Mouse (Mus musculus): ENCODE data around the gene Ppp1r12b.

DNA sequence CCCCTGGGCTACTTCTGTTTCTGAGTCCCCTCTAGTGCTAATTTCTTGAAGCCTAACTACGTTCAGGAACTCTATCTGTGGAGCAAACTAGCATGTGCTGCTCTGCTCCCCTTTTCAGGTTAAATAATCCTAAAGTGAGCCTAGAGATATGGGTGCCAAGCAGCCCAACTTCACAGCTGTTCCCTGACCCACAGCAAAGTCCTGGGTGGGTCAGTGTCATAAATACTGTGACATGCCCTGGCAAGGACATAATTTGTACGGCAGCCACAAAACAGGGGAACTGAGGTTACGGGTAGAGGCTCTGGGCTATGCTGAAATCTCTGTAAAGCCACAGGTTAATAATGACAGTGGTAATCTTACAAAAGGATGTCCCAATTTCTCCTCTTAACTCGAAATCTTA, 40.3 kb downstream of the Ppp1r12b start:
- TF ChIP-seq CTCF (conservative IDR thresholded peaks at IDR 0.05; ENCODE audit: low read length) (no peak), POU5F1 (IDR thresholded peaks at IDR 0.05; ENCODE audit: borderline replicate concordance, low read length) (no peak), NANOG (IDR thresholded peaks at IDR 0.05; ENCODE audit: borderline replicate concordance, low read length) (no peak)
